Mouse (Mus musculus) myocyte (in vitro differentiated cells): ENCODE data around the gene Prph2. TPM values are rescaled to one million over a fixed set of nuclear protein-coding genes. Genes with fewer than 3 reads are reported as not detected.

Experiments used
- H3K27me3 ChIP-seq: one replicate; pipeline ENCODE4 v1.6.1; 2011; ENCODE audit not compliant: control insufficient read depth, insufficient read depth, insufficient read length
- H3K36me3 ChIP-seq: one replicate; pipeline ENCODE4 v1.6.1; 2011; ENCODE audit not compliant: control insufficient read depth, insufficient read depth
- H3K4me2 ChIP-seq: one replicate; pipeline ENCODE4 v1.6.1; 2011; ENCODE audit warnings: low read depth, control low read depth
- H3K4me3 ChIP-seq: one replicate; pipeline ENCODE4 v1.5.1; 2011; ENCODE audit warnings: mild to moderate bottlenecking, control low read depth, moderate library complexity
- H3K79me2 ChIP-seq: one replicate; pipeline ENCODE4 v1.6.1; 2011; ENCODE audit not compliant: control insufficient read depth, insufficient read depth
- H3ac ChIP-seq: one replicate; pipeline ENCODE4 v1.6.1; 2011; ENCODE audit not compliant: control insufficient read depth, insufficient read length
- CEBPB ChIP-seq: IDR thresholded peaks from 2 replicates; pipeline ENCODE4 v1.6.1; 2011; ENCODE audit warnings: mild to moderate bottlenecking, moderate library complexity; ENCODE audit not compliant: poor library complexity, insufficient read depth, severe bottlenecking
- E2F4 ChIP-seq: IDR thresholded peaks from one replicate; pipeline ENCODE4 v1.6.1; 2011; ENCODE audit warnings: mild to moderate bottlenecking, control low read depth, moderate library complexity; ENCODE audit not compliant: insufficient read depth
- MAX ChIP-seq: IDR thresholded peaks from one replicate; pipeline ENCODE4 v1.6.1; 2011; ENCODE audit warnings: low read depth, mild to moderate bottlenecking, control low read depth
- MYOD1 ChIP-seq, 3 experiments: IDR thresholded peaks; one replicate each; pipeline ENCODE4 v1.6.1; 2011; ENCODE audit warnings: control low read depth in 2 of 3, low read depth in 2 of 3, mild to moderate bottlenecking in 2 of 3, moderate library complexity in 1 of 3; ENCODE audit not compliant: insufficient read length in 2 of 3, control insufficient read depth in 1 of 3
- MYOG ChIP-seq, 3 experiments: IDR thresholded peaks; one replicate each; pipeline ENCODE4 v1.6.1; 2011; ENCODE audit warnings: control low read depth in 2 of 3, low read depth in 2 of 3, mild to moderate bottlenecking in 2 of 3; ENCODE audit not compliant: insufficient read length in 2 of 3, control insufficient read depth in 1 of 3, insufficient read depth in 1 of 3
- POLR2A ChIP-seq: IDR thresholded peaks from one replicate; pipeline ENCODE4 v1.6.1; 2011; ENCODE audit warnings: low read depth, mild to moderate bottlenecking, control low read depth, moderate library complexity; ENCODE audit not compliant: insufficient read length
- POLR2AphosphoS2 ChIP-seq: IDR thresholded peaks from one replicate; pipeline ENCODE4 v1.6.1; 2011; ENCODE audit warnings: low read depth, control low read depth; ENCODE audit not compliant: insufficient read length
- REST ChIP-seq: IDR thresholded peaks from one replicate; pipeline ENCODE4 v1.6.1; 2011; ENCODE audit warnings: mild to moderate bottlenecking, control low read depth, moderate library complexity; ENCODE audit not compliant: insufficient read depth, insufficient read length
- SRF ChIP-seq: IDR thresholded peaks from one replicate; pipeline ENCODE4 v1.6.1; 2011; ENCODE audit warnings: low read depth; ENCODE audit not compliant: control insufficient read depth, insufficient read length
- TCF12 ChIP-seq: IDR thresholded peaks from one replicate; pipeline ENCODE4 v1.6.1; 2011; ENCODE audit warnings: mild to moderate bottlenecking, control low read depth; ENCODE audit not compliant: poor library complexity, insufficient read depth, severe bottlenecking
- TCF3 ChIP-seq: IDR thresholded peaks from one replicate; pipeline ENCODE4 v1.6.1; 2011; ENCODE audit warnings: low read depth, control low read depth; ENCODE audit not compliant: insufficient read length
- USF1 ChIP-seq: IDR thresholded peaks from one replicate; pipeline ENCODE4 v1.6.1; 2011; ENCODE audit warnings: low read depth, mild to moderate bottlenecking, control low read depth, moderate library complexity
- polyA plus RNA-seq: library from polyadenylated mRNA; unstranded; fragments of >200 nt; fragmentation: generic; extraction: Trizol; gene quantifications from one replicate; pipeline ENCODE4 v1.2.1, GENCODE M21; 2012; ENCODE audit warnings: missing spikeins

Gene Prph2
- polyA plus RNA-seq, 1 experiment, result not detected

- Histone ChIP-seq H3K4me3 (no peak overlapping the region), H3K27me3 (no peaks in the 10 kb centered on the region), H3ac (no peak overlapping the region), H3K79me2 (no peaks in the 10 kb centered on the region), H3K4me2 (no peak overlapping the region), H3K36me3 (peaks cover 48% of the 10 kb centered on the region)
- TF ChIP-seq SRF (no peak), POLR2A (no peak), CEBPB (no peak), USF1 (no peak), MYOG (IDR thresholded peaks at IDR 0.05; ENCODE audit: control insufficient read depth in 1 of 3, insufficient read depth in 1 of 3, insufficient read length in 2 of 3, low read depth in 2 of 3) (no peak), E2F4 (no peak), MAX (no peak), TCF12 (no peak), REST (no peak), MYOD1 (IDR thresholded peaks at IDR 0.05; ENCODE audit: control insufficient read depth in 1 of 3, insufficient read length in 2 of 3, low read depth in 2 of 3) (no peak), POLR2AphosphoS2 (no peak), TCF3 (no peak)
Observed at GRCm38 (mm10) chr17:46933557-46934348, 23.5 kb downstream of the Prph2 start.

GRCm38 (mm10) chr17:46940461-46940860 lies 30.2 kb downstream of the Prph2 start:
- Histone ChIP-seq H3K36me3 (peaks cover 73% of the 10 kb centered on the region), H3K27me3 (no peaks in the 10 kb centered on the region), H3K79me2 (no peaks in the 10 kb centered on the region), H3K4me2 (no peak overlapping the region), H3ac (no peak overlapping the region), H3K4me3 (no peak overlapping the region)
- TF ChIP-seq E2F4 (no peak), MYOG (IDR thresholded peaks at IDR 0.05; ENCODE audit: control insufficient read depth in 1 of 3, insufficient read depth in 1 of 3, insufficient read length in 2 of 3, low read depth in 2 of 3) (peak in 1 of 3 experiments; percentile 13), MYOD1 (IDR thresholded peaks at IDR 0.05; ENCODE audit: control insufficient read depth in 1 of 3, insufficient read length in 2 of 3, low read depth in 2 of 3) (peak in 1 of 3 experiments; percentile 30), USF1 (no peak), TCF3 (no peak), TCF12 (no peak), POLR2AphosphoS2 (peak; percentile 68), POLR2A (peak; percentile 44)

GRCm38 (mm10) chr17:46942421-46942820 lies 32.2 kb downstream of the Prph2 start:
- Histone ChIP-seq H3K4me3 (no peak overlapping the region), H3ac (no peak overlapping the region), H3K27me3 (no peaks in the 10 kb centered on the region), H3K4me2 (no peak overlapping the region), H3K36me3 (peaks cover 87% of the 10 kb centered on the region), H3K79me2 (no peaks in the 10 kb centered on the region)
- TF ChIP-seq MAX (no peak), POLR2A (no peak), TCF12 (no peak), CEBPB (no peak), SRF (no peak), MYOG (IDR thresholded peaks at IDR 0.05; ENCODE audit: control insufficient read depth in 1 of 3, insufficient read depth in 1 of 3, insufficient read length in 2 of 3, low read depth in 2 of 3) (no peak), USF1 (no peak), E2F4 (no peak), REST (no peak), MYOD1 (IDR thresholded peaks at IDR 0.05; ENCODE audit: control insufficient read depth in 1 of 3, insufficient read length in 2 of 3, low read depth in 2 of 3) (no peak), POLR2AphosphoS2 (no peak)

GRCm38 (mm10) chr17:46946276-46946675 lies 36.0 kb downstream of the Prph2 start:
- Histone ChIP-seq H3K4me3 (no peak overlapping the region), H3ac (no peak overlapping the region), H3K36me3 (peaks cover 72% of the 10 kb centered on the region), H3K4me2 (no peak overlapping the region), H3K79me2 (no peaks in the 10 kb centered on the region), H3K27me3 (no peaks in the 10 kb centered on the region)
- no peak for TF ChIP-seq MYOG (IDR thresholded peaks at IDR 0.05; ENCODE audit: control insufficient read depth in 1 of 3, insufficient read depth in 1 of 3, insufficient read length in 2 of 3, low read depth in 2 of 3)
- no peak for TF ChIP-seq TCF3
- TF ChIP-seq REST, result no peak
- no peak for TF ChIP-seq POLR2A
- TF ChIP-seq MYOD1 (IDR thresholded peaks at IDR 0.05; ENCODE audit: control insufficient read depth in 1 of 3, insufficient read length in 2 of 3, low read depth in 2 of 3), result no peak
- no peak for TF ChIP-seq CEBPB
- TF ChIP-seq TCF12, result no peak
- TF ChIP-seq SRF, result no peak
- no peak for TF ChIP-seq POLR2AphosphoS2
- TF ChIP-seq E2F4, result no peak
- no peak for TF ChIP-seq MAX
- no peak for TF ChIP-seq USF1
